Mouse (Mus musculus) G1E (cell line): ENCODE measurements around the gene Elovl6.

Source experiments
- CTCF ChIP-seq: IDR thresholded peaks from 2 replicates; pipeline ENCODE4 v1.5.1; 2012; ENCODE audit warnings: low read depth, low read length, inconsistent platforms, mixed read lengths
- GATA2 ChIP-seq: IDR thresholded peaks from 2 replicates; pipeline ENCODE4 v1.6.1; 2012; ENCODE audit warnings: low read depth, low read length, inconsistent platforms, borderline replicate concordance
- POLR2AphosphoS5 ChIP-seq: IDR thresholded peaks from 2 replicates; pipeline ENCODE4 v1.6.1; 2012; ENCODE audit warnings: low read depth, low read length, inconsistent platforms; ENCODE audit not compliant: insufficient replicate concordance
- TAL1 ChIP-seq: conservative IDR thresholded peaks from 2 replicates; pipeline ENCODE4 v1.6.1; 2012; ENCODE audit warnings: low read depth, low read length, inconsistent platforms, mixed read lengths

- TF ChIP-seq CTCF (no peak), GATA2 (no peak), TAL1 (no peak), POLR2AphosphoS5 (no peak)
Observed at GRCm38 (mm10) chr3:129545801-129546200, 13.6 kb downstream of the Elovl6 start.
